Mouse (Mus musculus) thymus, adult 18-20 months (tissue): ENCODE measurements at regions not wholly inside any gene's neighbourhood (a gene's known extent, or its start where the extent isn't known, plus 50 kb on each side); places are given as distances from the start of the nearest gene placed in this dataset.

Experiments
- DNase-seq, 2 experiments: peaks; one replicate each; pipeline ENCODE4 v3.0.0; 2022; ENCODE audit warnings: mixed read lengths in 2 of 2

- no peak for DNase-seq
Measured at GRCm38 (mm10) chr15:42768396-42768795, 2634.2 kb downstream of the 9330182O14Rik start.

- DNase-seq, result no peak
Measured at GRCm38 (mm10) chr15:42779903-42780302, 2645.7 kb downstream of the 9330182O14Rik start.

GRCm38 (mm10) chr15:42801217-42801616 lies 2667.1 kb downstream of the 9330182O14Rik start:
- DNase-seq, result no peak

- DNase-seq, result no peak
Measured at GRCm38 (mm10) chr15:42810871-42811490, 2676.8 kb downstream of the 9330182O14Rik start.

GRCm38 (mm10) chr15:42815026-42815724 lies 2681.0 kb downstream of the 9330182O14Rik start:
- no peak for DNase-seq

- no peak for DNase-seq
Measured at GRCm38 (mm10) chr15:42838839-42839238, 2704.7 kb downstream of the 9330182O14Rik start.

GRCm38 (mm10) chr15:42850003-42850402 lies 2715.8 kb downstream of the 9330182O14Rik start:
- DNase-seq, result no peak

GRCm38 (mm10) chr15:42872491-42872890 lies 2738.3 kb downstream of the 9330182O14Rik start:
- no peak for DNase-seq

GRCm38 (mm10) chr15:42894611-42895010 lies 2760.4 kb downstream of the 9330182O14Rik start:
- no peak for DNase-seq

GRCm38 (mm10) chr15:42900056-42900455 lies 2765.9 kb downstream of the 9330182O14Rik start:
- DNase-seq, result no peak

GRCm38 (mm10) chr15:42901782-42902181 lies 2767.6 kb downstream of the 9330182O14Rik start:
- DNase-seq, result no peak

GRCm38 (mm10) chr15:42911357-42911756 lies 2777.2 kb downstream of the 9330182O14Rik start:
- no peak for DNase-seq

GRCm38 (mm10) chr15:42912880-42913279 lies 2778.7 kb downstream of the 9330182O14Rik start:
- DNase-seq, result no peak

GRCm38 (mm10) chr15:42913285-42913684 lies 2779.1 kb downstream of the 9330182O14Rik start:
- no peak for DNase-seq

GRCm38 (mm10) chr15:42914099-42914498 lies 2779.9 kb downstream of the 9330182O14Rik start:
- DNase-seq, result peak in 1 of 2 experiments; percentile 6

GRCm38 (mm10) chr15:42915195-42915594 lies 2781.0 kb downstream of the 9330182O14Rik start:
- DNase-seq, result no peak

GRCm38 (mm10) chr15:42921618-42922017 lies 2787.5 kb downstream of the 9330182O14Rik start:
- no peak for DNase-seq

GRCm38 (mm10) chr15:42928331-42928730 lies 2794.2 kb downstream of the 9330182O14Rik start:
- DNase-seq, result no peak

- DNase-seq, result no peak
Measured at GRCm38 (mm10) chr15:42944610-42945009, 2810.4 kb downstream of the 9330182O14Rik start.

- DNase-seq, result no peak
Measured at GRCm38 (mm10) chr15:42955167-42955566, 2821.0 kb downstream of the 9330182O14Rik start.

GRCm38 (mm10) chr15:42962747-42963338 lies 2828.7 kb downstream of the 9330182O14Rik start:
- no peak for DNase-seq

- DNase-seq, result no peak
Measured at GRCm38 (mm10) chr15:42965314-42965713, 2831.1 kb downstream of the 9330182O14Rik start.
